Mouse (Mus musculus) kidney, embryonic 15.5 days (tissue): ENCODE data around the gene Palm2. TPM values are rescaled to one million over a fixed set of nuclear protein-coding genes. Genes with fewer than 3 reads are reported as not detected.

Experiments used
- polyA plus RNA-seq: library from polyadenylated mRNA; unstranded; fragments of >200 nt; fragmentation: Nextera tagmentation; extraction: Ambion mirVana; gene quantifications from 2 replicates; pipeline ENCODE4 v1.2.1, GENCODE M21; 2015

Palm2 gene
- polyA plus RNA-seq, 1 experiment from 2014 or later, result 1.9 TPM

Other genes with a start within 250 kb of the Palm2 start
- gene Ptpn3, start 132.4 kb upstream of the Palm2 start, polyA plus RNA-seq, result 8.3 and 9.7 TPM in 2 replicates
- gene Pakap, start 133.9 kb downstream of the Palm2 start, polyA plus RNA-seq, result 16.9 and 17.8 TPM in 2 replicates